Mouse (Mus musculus): ENCODE results near the gene Trpm4. TPM values are rescaled to one million over a fixed set of nuclear protein-coding genes. Genes with fewer than 3 reads are reported as not detected.

The Trpm4 gene
- total and polyA plus RNA-seq, 3 experiments: 9.3 to 17.6 (median 12.0) TPM

GRCm38 (mm10) chr7:45353041-45353440 lies 19.5 kb upstream of the Trpm4 start:
- no peak overlapping the region for H3K4me2 ChIP-seq (ENCODE audit: insufficient read depth, low read depth, poor library complexity, severe bottlenecking)
- no peak overlapping the region for H3K4me3 ChIP-seq (replicated peaks in 1 of 3; ENCODE audit: low read depth in 2 of 3, low read length in 2 of 3, poor library complexity in 1 of 3)
- peaks cover 47% of the 10 kb centered on the region for H3K27me3 ChIP-seq (replicated peaks)
- no peaks in the 10 kb centered on the region for H3K36me3 ChIP-seq (replicated peaks in 1 of 2; ENCODE audit: control insufficient read depth in 1 of 2, insufficient read depth in 1 of 2, low read length in 1 of 2)
- no peaks in the 10 kb centered on the region for H3K79me2 ChIP-seq (replicated peaks; ENCODE audit: control insufficient read depth, extremely low read depth, insufficient read depth, poor library complexity, severe bottlenecking)
- DNase-seq (ENCODE audit: extremely low read depth): no peak
- TF ChIP-seq TCF12 (IDR thresholded peaks at IDR 0.05; ENCODE audit: low read depth, low read length) (no peak), RCOR1 (conservative IDR thresholded peaks at IDR 0.05; ENCODE audit: low read depth, low read length) (no peak), CHD2 (IDR thresholded peaks at IDR 0.05; ENCODE audit: low read length) (no peak), MEF2A (IDR thresholded peaks at IDR 0.05; ENCODE audit: borderline replicate concordance, low read depth, low read length) (no peak), MAFK (IDR thresholded peaks at IDR 0.05; ENCODE audit: insufficient replicate concordance, low read length) (no peak), RAD21 (IDR thresholded peaks at IDR 0.05; ENCODE audit: low read depth, low read length) (no peak), BHLHE40 (IDR thresholded peaks at IDR 0.05; ENCODE audit: low read depth, low read length) (no peak), ZC3H11A (IDR thresholded peaks at IDR 0.05; ENCODE audit: low read depth, low read length) (no peak), POLR2AphosphoS2 (IDR thresholded peaks at IDR 0.05; ENCODE audit: low read depth, low read length) (no peak), MAZ (IDR thresholded peaks at IDR 0.05; ENCODE audit: low read depth, low read length) (no peak), EP300 (IDR thresholded peaks at IDR 0.05; ENCODE audit: low read length) (no peak), MXI1 (IDR thresholded peaks at IDR 0.05; ENCODE audit: low read depth, low read length) (no peak), KAT2A (IDR thresholded peaks at IDR 0.05; ENCODE audit: insufficient replicate concordance, low read length) (no peak)
- no peaks in the 10 kb centered on the region for H3K9me3 ChIP-seq (replicated peaks; ENCODE audit: low read length)
- dilution Hi-C loops (cut with MboI; ENCODE audit: extremely low pct_ligation_motif_present, extremely low pct_unique_long_range_greater_than_20kb, low sequenced_read_pairs) (no loop called here), in situ Hi-C loops (cut with MboI; ENCODE audit: low pct_ligation_motif_present, low pct_unique_long_range_greater_than_20kb, low sequenced_read_pairs) (no loop called here)
- no peak overlapping the region for H3K9ac ChIP-seq (ENCODE audit: insufficient read depth, low read depth)
- no peak overlapping the region for H3K27ac ChIP-seq (ENCODE audit: insufficient read depth, low read depth)
- H3K4me1 ChIP-seq (ENCODE audit: control insufficient read depth in 1 of 2, insufficient read depth in 2 of 2): no peaks in the 10 kb centered on the region

GRCm38 (mm10) chr7:45346905-45347304 lies 13.3 kb upstream of the Trpm4 start:
- Histone ChIP-seq H3K4me1 (ENCODE audit: control insufficient read depth in 1 of 2, insufficient read depth in 2 of 2) (no peaks in the 10 kb centered on the region), H3K27me3 (replicated peaks) (peaks cover 30% of the 10 kb centered on the region), H3K36me3 (replicated peaks in 1 of 2; ENCODE audit: control insufficient read depth in 1 of 2, insufficient read depth in 1 of 2, low read length in 1 of 2) (no peaks in the 10 kb centered on the region), H3K9me3 (replicated peaks; ENCODE audit: low read length) (no peaks in the 10 kb centered on the region), H3K27ac (ENCODE audit: insufficient read depth, low read depth) (no peak overlapping the region), H3K79me2 (replicated peaks; ENCODE audit: control insufficient read depth, extremely low read depth, insufficient read depth, poor library complexity, severe bottlenecking) (no peaks in the 10 kb centered on the region), H3K4me2 (ENCODE audit: insufficient read depth, low read depth, poor library complexity, severe bottlenecking) (no peak overlapping the region), H3K9ac (ENCODE audit: insufficient read depth, low read depth) (no peak overlapping the region), H3K4me3 (replicated peaks in 1 of 3; ENCODE audit: low read depth in 2 of 3, low read length in 2 of 3, poor library complexity in 1 of 3) (no peak overlapping the region)
- no peak for DNase-seq (ENCODE audit: extremely low read depth)
- TF ChIP-seq MXI1 (IDR thresholded peaks at IDR 0.05; ENCODE audit: low read depth, low read length): no peak
- no peak for TF ChIP-seq RAD21 (IDR thresholded peaks at IDR 0.05; ENCODE audit: low read depth, low read length)
- TF ChIP-seq ZMIZ1 (IDR thresholded peaks at IDR 0.05; ENCODE audit: low read depth, low read length): no peak
- TF ChIP-seq TBP (conservative IDR thresholded peaks at IDR 0.05; ENCODE audit: low read depth, low read length): no peak
- TF ChIP-seq GABPA (IDR thresholded peaks at IDR 0.05; ENCODE audit: insufficient replicate concordance, low read depth, low read length): no peak
- in situ Hi-C loops (cut with MboI; ENCODE audit: low pct_ligation_motif_present, low pct_unique_long_range_greater_than_20kb, low sequenced_read_pairs): loop anchor here (5.0 kb wide), 1 partner anchor 40 kb away; no protein-coding TSS in a partner anchor
- dilution Hi-C loops (cut with MboI; ENCODE audit: extremely low pct_ligation_motif_present, extremely low pct_unique_long_range_greater_than_20kb, low sequenced_read_pairs): no loop called here
